Mouse (Mus musculus) small intestine, adult 2 months (tissue): ENCODE data around the gene Ndufs6. TPM values are rescaled to one million over a fixed set of nuclear protein-coding genes. Genes with fewer than 3 reads are reported as not detected.

Experiments used
- H3K27ac ChIP-seq: fragments of 200-500 bp; 2 replicates; pipeline ENCODE4 v1.5.1; 2012; ENCODE audit warnings: low read depth, low read length, control low read depth, inconsistent platforms; ENCODE audit not compliant: insufficient read depth
- H3K27me3 ChIP-seq: fragments of 200-500 bp; 2 replicates; pipeline ENCODE4 v1.6.1; 2012; ENCODE audit warnings: mild to moderate bottlenecking, moderate library complexity, low read length, inconsistent platforms; ENCODE audit not compliant: control insufficient read depth, insufficient read depth
- H3K36me3 ChIP-seq: fragments of 200-500 bp; 2 replicates; pipeline ENCODE4 v1.6.1; 2012; ENCODE audit warnings: mild to moderate bottlenecking, low read length, control low read depth, inconsistent platforms; ENCODE audit not compliant: control insufficient read depth, insufficient read depth
- H3K4me1 ChIP-seq: fragments of 200-500 bp; 2 replicates; pipeline ENCODE4 v1.6.1; 2012; ENCODE audit warnings: low read length, inconsistent platforms, mixed read lengths; ENCODE audit not compliant: control insufficient read depth, insufficient read depth, insufficient read length
- H3K4me3 ChIP-seq: fragments of 200-500 bp; 2 replicates; pipeline ENCODE4 v1.5.1; 2012; ENCODE audit warnings: low read depth, mild to moderate bottlenecking, control low read depth, inconsistent platforms, low read length, moderate library complexity
- CTCF ChIP-seq: fragments of 200-500 bp; IDR thresholded peaks from 2 replicates; pipeline ENCODE4 v1.5.1; 2012; ENCODE audit warnings: low read depth, mild to moderate bottlenecking, control low read depth, inconsistent platforms, low read length, moderate library complexity, mixed read lengths; ENCODE audit not compliant: insufficient replicate concordance, insufficient read length; ENCODE audit errors: extremely low read depth
- POLR2A ChIP-seq: fragments of 200-500 bp; IDR thresholded peaks from 2 replicates; pipeline ENCODE4 v1.6.1; 2012; ENCODE audit warnings: low read depth, mild to moderate bottlenecking, control low read depth, inconsistent platforms, low read length, moderate library complexity
- WGBS: fragments of 180-500 bp; shearing (Covaris S2); methylation state at CpG from one replicate; pipeline ENCODE4 v1.1.7; 2018; 5-methylcytosine and 5-hydroxymethylcytosine counted together
- polyA plus RNA-seq: library from polyadenylated mRNA; depleted of rRNA; stranded (reverse); fragments of >200 nt; gene quantifications from 2 replicates; pipeline ENCODE4 v1.2.3, GENCODE M21; 2012

Ndufs6 gene
- polyA plus RNA-seq, 1 experiment = 57.4 TPM

DNA sequence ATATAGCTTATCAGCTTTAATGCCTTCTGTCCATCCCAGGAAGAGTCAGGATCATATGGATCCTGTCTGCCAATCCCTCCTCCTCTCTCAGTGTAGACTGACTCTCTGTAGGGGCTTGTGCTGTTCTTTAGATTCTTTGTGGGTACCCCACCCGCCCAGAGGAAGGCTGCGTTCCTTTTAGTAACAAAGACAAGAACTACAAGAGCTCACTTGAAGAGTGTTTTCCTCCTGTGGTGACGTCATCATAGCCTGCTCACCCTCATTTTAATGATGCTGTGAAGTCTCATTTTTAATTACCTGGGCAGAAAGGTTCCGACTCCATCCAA lies 22.3 kb downstream of the Ndufs6 start:
- TF ChIP-seq CTCF (no peak), POLR2A (no peak)
- Histone ChIP-seq H3K4me3 (no peak overlapping the region), H3K27ac (no peak overlapping the region), H3K4me1 (peaks cover 2% of the 10 kb centered on the region; the same call in 1 of the 2 replicates), H3K27me3 (no peaks in the 10 kb centered on the region), H3K36me3 (no peaks in the 10 kb centered on the region)
- 76% methylated on average over 4 of the region's 4 CpGs for WGBS

GRCm38 (mm10) chr13:73305398-73306084 lies 22.8 kb downstream of the Ndufs6 start:
- H3K27ac ChIP-seq = no peak overlapping the region
- no peak overlapping the region for H3K4me3 ChIP-seq
- H3K4me1 ChIP-seq = peaks cover 2% of the 10 kb centered on the region; the same call in 1 of the 2 replicates
- 32% methylated on average over 8 of the region's 8 CpGs for WGBS
- H3K27me3 ChIP-seq = no peaks in the 10 kb centered on the region
- no peaks in the 10 kb centered on the region for H3K36me3 ChIP-seq
- TF ChIP-seq POLR2A (no peak), CTCF (no peak)

- no peak overlapping the region for H3K4me3 ChIP-seq
- H3K27me3 ChIP-seq = no peaks in the 10 kb centered on the region
- no peaks in the 10 kb centered on the region for H3K36me3 ChIP-seq
- no peak overlapping the region for H3K27ac ChIP-seq
- peaks cover 2% of the 10 kb centered on the region; the same call in 1 of the 2 replicates for H3K4me1 ChIP-seq
- WGBS = 50% methylated on average over 6 of the region's 6 CpGs
- TF ChIP-seq CTCF (no peak), POLR2A (no peak)
These were observed 23.6 kb downstream of the Ndufs6 start for GRCm38 (mm10) chr13:73304729-73305128.

- no peaks in the 10 kb centered on the region for H3K27me3 ChIP-seq
- TF ChIP-seq POLR2A = no peak
- TF ChIP-seq CTCF = no peak
- no peak overlapping the region for H3K4me3 ChIP-seq
- 92% methylated on average over 5 of the region's 5 CpGs for WGBS
- H3K27ac ChIP-seq = no peak overlapping the region
- no peaks in the 10 kb centered on the region for H3K36me3 ChIP-seq
- H3K4me1 ChIP-seq = no peaks in the 10 kb centered on the region
These were observed 29.0 kb downstream of the Ndufs6 start for GRCm38 (mm10) chr13:73299322-73299721.

DNA sequence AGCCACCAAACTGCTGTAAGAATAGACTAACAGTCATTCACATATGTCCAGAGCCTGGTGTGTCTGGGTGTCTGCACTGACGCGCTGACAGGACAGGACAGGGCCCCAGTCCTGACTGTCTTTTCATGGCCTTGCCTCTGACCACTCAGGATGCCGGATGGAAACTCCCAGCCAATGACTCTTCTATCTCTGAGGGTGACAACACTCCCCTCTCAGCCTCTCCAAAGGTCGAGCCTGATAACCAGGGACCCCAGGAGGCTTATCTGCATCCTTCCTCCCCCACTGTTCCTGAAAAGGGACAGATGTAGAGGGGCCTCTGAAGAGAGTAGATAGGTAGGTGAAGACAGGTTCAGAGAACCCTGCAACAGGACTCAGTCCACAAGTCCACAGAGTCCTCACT lies 29.6 kb downstream of the Ndufs6 start:
- Histone ChIP-seq H3K36me3 (no peaks in the 10 kb centered on the region), H3K27me3 (no peaks in the 10 kb centered on the region), H3K4me1 (no peaks in the 10 kb centered on the region), H3K27ac (no peak overlapping the region), H3K4me3 (no peak overlapping the region)
- no peak for TF ChIP-seq CTCF
- no peak for TF ChIP-seq POLR2A
- WGBS = 77% methylated on average over 4 of the region's 4 CpGs

- 55% methylated on average over 2 of the region's 2 CpGs for WGBS
- no peak overlapping the region for H3K27ac ChIP-seq
These were observed 37.2 kb downstream of the Ndufs6 start for GRCm38 (mm10) chr13:73291102-73291501.

DNA sequence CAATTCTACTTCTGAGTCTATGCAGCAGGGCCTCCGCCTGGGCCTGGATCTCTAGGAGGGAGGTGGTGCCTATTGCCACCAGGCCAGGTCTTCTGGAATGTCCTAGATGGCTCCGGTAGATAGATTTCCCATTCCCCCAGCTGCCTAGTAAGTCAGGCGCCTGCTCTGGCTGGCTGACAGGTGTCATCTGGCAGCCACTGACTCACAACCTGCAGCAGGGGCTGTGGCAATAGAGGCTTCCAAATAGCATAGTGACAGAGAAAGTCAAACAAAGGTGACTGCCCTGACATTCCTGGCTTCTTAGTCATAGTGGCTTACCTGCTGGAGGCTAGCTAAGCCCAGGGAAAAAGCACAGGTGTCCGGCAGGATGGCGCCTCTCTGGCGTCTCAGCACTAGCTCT lies 38.1 kb downstream of the Ndufs6 start:
- TF ChIP-seq POLR2A = no peak
- TF ChIP-seq CTCF = no peak
- no peaks in the 10 kb centered on the region for H3K4me1 ChIP-seq
- H3K36me3 ChIP-seq = no peaks in the 10 kb centered on the region
- H3K27ac ChIP-seq = no peak overlapping the region
- 50% methylated on average over 6 of the region's 6 CpGs for WGBS
- no peaks in the 10 kb centered on the region for H3K27me3 ChIP-seq
- H3K4me3 ChIP-seq = no peak overlapping the region

More at GRCm38 (mm10) chr13:73291102-73291501, 37.2 kb downstream of the Ndufs6 start:
- TF ChIP-seq POLR2A (no peak), CTCF (no peak)
- Histone ChIP-seq H3K4me3 (no peak overlapping the region), H3K4me1 (no peaks in the 10 kb centered on the region), H3K36me3 (no peaks in the 10 kb centered on the region), H3K27me3 (no peaks in the 10 kb centered on the region)

- no peaks in the 10 kb centered on the region for H3K27me3 ChIP-seq
- WGBS = 85% methylated on average over 1 of the region's 1 CpGs
- TF ChIP-seq POLR2A = no peak
- no peak for TF ChIP-seq CTCF
- peaks cover 6% of the 10 kb centered on the region for H3K4me1 ChIP-seq
- H3K4me3 ChIP-seq = no peak overlapping the region
- H3K36me3 ChIP-seq = no peaks in the 10 kb centered on the region
- H3K27ac ChIP-seq = no peak overlapping the region
These were observed 44.8 kb downstream of the Ndufs6 start for GRCm38 (mm10) chr13:73283534-73283933.
